Mouse (Mus musculus) midbrain, embryonic 15.5 days (tissue): ENCODE measurements around the gene Tspo. TPM values are rescaled to one million over a fixed set of nuclear protein-coding genes. Genes with fewer than 3 reads are reported as not detected.

Source experiments
- ATAC-seq: fragments of 200-750 bp; cut with Nextera tagmentation; replicated peaks from 2 replicates; pipeline ENCODE4 v1.8.0; 2017; ENCODE audit warnings: moderate TSS enrichment
- H3K27ac ChIP-seq: fragments of 300-500 bp; sonication (generic); 2 replicates; pipeline ENCODE4 v1.5.1; 2015; ENCODE audit warnings: mild to moderate bottlenecking, inconsistent platforms
- H3K27me3 ChIP-seq: fragments of 300-500 bp; sonication (generic); replicated peaks from 2 replicates; pipeline ENCODE4 v1.6.1; 2015; ENCODE audit warnings: inconsistent platforms
- H3K36me3 ChIP-seq: fragments of 300-500 bp; sonication (generic); replicated peaks from 2 replicates; pipeline ENCODE4 v1.6.1; 2015; ENCODE audit warnings: inconsistent platforms
- H3K4me1 ChIP-seq: fragments of 300-500 bp; sonication (generic); 2 replicates; pipeline ENCODE4 v1.6.1; 2015; ENCODE audit warnings: inconsistent platforms
- H3K4me2 ChIP-seq: fragments of 300-500 bp; sonication (generic); 2 replicates; pipeline ENCODE4 v1.6.1; 2015; ENCODE audit warnings: inconsistent platforms, mild to moderate bottlenecking, moderate library complexity
- H3K4me3 ChIP-seq: fragments of 300-500 bp; sonication (generic); 2 replicates; pipeline ENCODE4 v1.5.1; 2015; ENCODE audit warnings: mild to moderate bottlenecking, inconsistent platforms
- H3K9ac ChIP-seq: fragments of 300-500 bp; sonication (generic); 2 replicates; pipeline ENCODE4 v1.6.1; 2015; ENCODE audit warnings: mild to moderate bottlenecking, inconsistent platforms
- H3K9me3 ChIP-seq: fragments of 300-500 bp; sonication (generic); 2 replicates; pipeline ENCODE4 v1.6.1; 2016; ENCODE audit warnings: inconsistent platforms
- WGBS: fragments of 180-500 bp; shearing (Covaris S2); methylation state at CpG from one replicate; pipeline ENCODE4 v1.1.7; 2015; ENCODE audit warnings: mixed read lengths; 5-methylcytosine and 5-hydroxymethylcytosine counted together
- polyA plus RNA-seq: library from polyadenylated mRNA; unstranded; fragments of >200 nt; fragmentation: Nextera tagmentation; extraction: Ambion mirVana; gene quantifications from 2 replicates; pipeline ENCODE4 v1.2.1, GENCODE M21; 2015

The Tspo gene
- polyA plus RNA-seq, 1 experiment from 2014 or later: 8.1 TPM

DNA sequence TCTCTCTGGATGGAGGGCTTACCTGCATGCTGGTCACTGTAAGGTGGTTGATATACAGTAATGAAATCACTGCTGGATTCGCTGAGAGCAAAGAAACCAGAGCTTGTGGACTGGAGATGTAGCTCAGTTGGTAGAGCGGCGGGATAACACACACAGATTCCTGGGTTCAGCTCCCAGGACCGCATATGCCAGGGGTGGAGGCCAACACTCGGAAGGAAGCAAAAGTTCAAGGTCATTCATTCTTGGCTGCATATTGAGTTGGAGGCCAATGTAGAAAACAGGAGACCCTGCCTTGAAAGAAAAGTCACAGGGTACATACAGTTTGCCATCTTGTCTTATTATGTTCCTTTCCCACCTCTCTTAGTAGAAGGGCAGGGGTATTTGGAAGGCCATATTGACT lies 33.6 kb upstream of the Tspo start:
- Histone ChIP-seq H3K4me3 (no peak overlapping the region), H3K9ac (no peak overlapping the region), H3K4me2 (no peak overlapping the region), H3K9me3 (no peaks in the 10 kb centered on the region), H3K27me3 (peaks cover 36% of the 10 kb centered on the region), H3K36me3 (no peaks in the 10 kb centered on the region), H3K4me1 (peaks cover 15% of the 10 kb centered on the region), H3K27ac (no peak overlapping the region)
- no peak for ATAC-seq
- 84% methylated on average over 5 of the region's 5 CpGs for WGBS

- no peak overlapping the region for H3K9ac ChIP-seq
- H3K4me3 ChIP-seq: no peak overlapping the region
- no peak overlapping the region for H3K27ac ChIP-seq
- no peaks in the 10 kb centered on the region for H3K36me3 ChIP-seq
- H3K4me2 ChIP-seq: no peak overlapping the region
- H3K4me1 ChIP-seq: peaks cover 15% of the 10 kb centered on the region
- H3K27me3 ChIP-seq: peaks cover 34% of the 10 kb centered on the region
- no peak for ATAC-seq
- H3K9me3 ChIP-seq: no peaks in the 10 kb centered on the region
- WGBS: 90% methylated on average over 9 of the region's 9 CpGs
Observed at GRCm38 (mm10) chr15:83530233-83530632, 33.2 kb upstream of the Tspo start.

DNA sequence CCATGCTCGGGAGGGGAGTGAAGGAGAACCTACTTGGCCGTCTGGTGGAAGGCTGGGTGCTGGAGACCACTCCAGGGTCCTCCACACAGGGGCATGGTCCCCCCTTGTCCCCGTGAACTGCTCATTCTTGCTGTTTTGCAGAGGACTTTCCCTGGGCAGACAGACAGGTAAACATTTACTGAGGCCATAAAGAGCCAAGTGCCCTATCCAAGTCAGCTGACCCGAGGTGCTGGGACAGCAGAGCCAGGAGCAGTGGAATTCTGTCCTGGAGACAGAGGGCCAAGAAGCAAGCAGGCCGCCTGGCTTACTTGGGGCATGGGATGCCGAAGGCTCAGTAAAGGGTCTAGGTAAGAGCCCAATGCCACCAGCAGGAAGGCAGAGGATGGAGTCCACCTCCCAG lies 32.7 kb upstream of the Tspo start:
- Histone ChIP-seq H3K4me1 (peaks cover 15% of the 10 kb centered on the region), H3K4me3 (no peak overlapping the region), H3K9me3 (no peaks in the 10 kb centered on the region), H3K9ac (no peak overlapping the region), H3K36me3 (no peaks in the 10 kb centered on the region), H3K27ac (no peak overlapping the region), H3K4me2 (no peak overlapping the region), H3K27me3 (peaks cover 30% of the 10 kb centered on the region)
- WGBS: 78% methylated on average over 6 of the region's 6 CpGs
- ATAC-seq: no peak

GRCm38 (mm10) chr15:83531961-83532469 lies 31.4 kb upstream of the Tspo start:
- no peak for ATAC-seq
- Histone ChIP-seq H3K27ac (no peak overlapping the region), H3K9ac (no peak overlapping the region), H3K4me2 (no peak overlapping the region), H3K27me3 (peaks cover 16% of the 10 kb centered on the region), H3K9me3 (no peaks in the 10 kb centered on the region), H3K36me3 (no peaks in the 10 kb centered on the region), H3K4me3 (no peak overlapping the region), H3K4me1 (peaks cover 4% of the 10 kb centered on the region)
- WGBS: 86% methylated on average over 5 of the region's 5 CpGs

DNA sequence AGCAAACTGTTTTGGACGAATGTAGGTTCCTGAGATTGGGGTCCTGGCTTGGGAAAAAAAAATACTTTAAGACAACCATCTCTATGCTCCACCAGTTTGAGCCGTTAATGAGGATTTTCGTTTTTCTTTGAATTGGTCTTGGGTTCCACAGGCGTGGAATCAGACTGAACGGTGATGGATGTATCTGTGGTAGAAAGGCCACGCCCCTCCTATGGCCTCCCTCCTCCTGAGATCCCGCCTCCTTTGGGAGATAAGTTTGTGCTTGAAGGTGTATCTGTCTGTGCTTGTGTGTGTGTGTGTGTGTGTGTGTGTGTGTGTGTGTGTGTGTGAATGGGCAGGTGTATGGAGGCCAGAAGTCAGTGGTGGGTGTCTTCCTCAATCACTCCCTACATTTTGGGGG lies 30.8 kb upstream of the Tspo start:
- no peak for ATAC-seq
- Histone ChIP-seq H3K4me1 (no peaks in the 10 kb centered on the region), H3K4me2 (no peak overlapping the region), H3K36me3 (no peaks in the 10 kb centered on the region), H3K27ac (no peak overlapping the region), H3K9me3 (no peaks in the 10 kb centered on the region), H3K4me3 (no peak overlapping the region), H3K27me3 (peaks cover 11% of the 10 kb centered on the region), H3K9ac (no peak overlapping the region)
- WGBS: 79% methylated on average over 7 of the region's 7 CpGs

- no peak overlapping the region for H3K4me3 ChIP-seq
- H3K36me3 ChIP-seq: no peaks in the 10 kb centered on the region
- H3K27me3 ChIP-seq: no peaks in the 10 kb centered on the region
- no peak overlapping the region for H3K9ac ChIP-seq
- no peak overlapping the region for H3K4me2 ChIP-seq
- no peaks in the 10 kb centered on the region for H3K4me1 ChIP-seq
- H3K27ac ChIP-seq: no peak overlapping the region
- H3K9me3 ChIP-seq: no peaks in the 10 kb centered on the region
- no peak for ATAC-seq
- WGBS: 83% methylated on average over 17 of the region's 17 CpGs
Observed at GRCm38 (mm10) chr15:83534960-83535889, 28.2 kb upstream of the Tspo start.

GRCm38 (mm10) chr15:83535890-83536231 lies 27.5 kb upstream of the Tspo start:
- Histone ChIP-seq H3K36me3 (no peaks in the 10 kb centered on the region), H3K27ac (no peak overlapping the region), H3K4me3 (no peak overlapping the region), H3K4me1 (no peaks in the 10 kb centered on the region), H3K9ac (no peak overlapping the region), H3K9me3 (no peaks in the 10 kb centered on the region), H3K27me3 (no peaks in the 10 kb centered on the region), H3K4me2 (no peak overlapping the region)
- ATAC-seq: no peak
- 90% methylated on average over 6 of the region's 6 CpGs for WGBS

DNA sequence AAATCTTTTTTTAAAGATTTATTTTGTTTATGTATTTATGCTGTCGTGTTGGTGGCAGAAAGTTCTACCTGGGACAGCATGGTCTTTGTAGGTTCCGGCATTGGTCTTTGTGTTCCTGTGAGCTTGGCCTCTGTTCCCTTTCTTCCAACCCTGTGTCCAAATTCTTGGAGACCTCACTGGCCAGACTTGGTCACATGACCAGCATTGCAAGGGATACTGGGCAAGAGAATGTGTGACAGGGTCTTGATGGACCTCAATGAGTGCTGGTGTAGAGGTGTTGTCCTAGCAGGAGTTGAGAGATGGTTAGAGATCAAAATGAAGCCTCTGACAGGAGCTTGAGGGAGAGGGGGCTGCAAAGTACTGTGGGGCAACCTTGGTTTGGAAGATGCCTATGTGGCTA lies 24.5 kb upstream of the Tspo start:
- H3K27me3 ChIP-seq: no peaks in the 10 kb centered on the region
- 95% methylated on average over 2 of the region's 2 CpGs for whole genome bisulfite sequencing
- ATAC-seq: no peak
- H3K27ac ChIP-seq: no peak overlapping the region
- no peak overlapping the region for H3K4me2 ChIP-seq
- H3K36me3 ChIP-seq: no peaks in the 10 kb centered on the region
- H3K9ac ChIP-seq: no peak overlapping the region
- no peak overlapping the region for H3K4me3 ChIP-seq
- H3K4me1 ChIP-seq: no peaks in the 10 kb centered on the region
- H3K9me3 ChIP-seq: no peaks in the 10 kb centered on the region

- ATAC-seq: no peak
- Histone ChIP-seq H3K27ac (no peak overlapping the region), H3K36me3 (no peaks in the 10 kb centered on the region), H3K9ac (no peak overlapping the region), H3K27me3 (no peaks in the 10 kb centered on the region), H3K4me3 (no peak overlapping the region), H3K4me1 (no peaks in the 10 kb centered on the region), H3K9me3 (no peaks in the 10 kb centered on the region), H3K4me2 (no peak overlapping the region)
- 84% methylated on average over 4 of the region's 4 CpGs for WGBS
Observed at GRCm38 (mm10) chr15:83539905-83540304, 23.5 kb upstream of the Tspo start.

DNA sequence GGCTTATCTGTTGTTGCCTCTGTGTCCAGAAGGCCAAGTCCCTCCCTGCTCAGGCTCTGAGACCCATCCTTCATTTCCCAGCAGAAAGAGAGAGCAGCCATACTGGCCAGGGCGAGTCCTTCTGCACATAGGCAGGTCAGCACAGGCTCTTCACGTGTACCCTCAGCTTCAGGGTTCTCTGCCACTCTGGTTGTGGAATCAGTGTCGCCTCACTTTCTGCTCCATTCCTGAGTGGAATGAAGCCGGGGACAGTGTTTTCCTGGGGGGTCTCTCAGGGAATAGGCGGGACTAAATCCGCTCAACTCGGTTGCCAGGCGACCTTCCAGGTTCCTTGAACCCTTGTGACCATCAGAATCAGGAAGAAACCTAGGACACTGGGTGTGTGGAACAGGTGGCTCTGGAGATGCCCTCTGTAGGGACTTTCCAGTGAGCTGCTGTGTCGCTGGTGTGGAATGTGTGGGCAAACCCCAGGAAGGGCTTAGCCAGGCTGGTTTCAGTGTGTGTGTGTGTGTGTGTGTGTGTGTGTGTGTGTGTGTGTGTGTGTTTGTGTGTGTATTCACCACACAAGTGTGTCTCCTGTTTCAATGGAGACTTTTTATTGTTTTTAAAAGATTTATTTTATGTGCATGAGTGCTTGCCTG lies 21.6 kb upstream of the Tspo start:
- Histone ChIP-seq H3K4me3 (no peak overlapping the region), H3K9ac (no peak overlapping the region), H3K27ac (no peak overlapping the region), H3K27me3 (no peaks in the 10 kb centered on the region), H3K4me2 (no peak overlapping the region), H3K4me1 (no peaks in the 10 kb centered on the region), H3K9me3 (no peaks in the 10 kb centered on the region), H3K36me3 (peaks cover 13% of the 10 kb centered on the region; the same call in 1 of the 2 replicates)
- no peak for ATAC-seq
- 77% methylated on average over 9 of the region's 9 CpGs for WGBS

DNA sequence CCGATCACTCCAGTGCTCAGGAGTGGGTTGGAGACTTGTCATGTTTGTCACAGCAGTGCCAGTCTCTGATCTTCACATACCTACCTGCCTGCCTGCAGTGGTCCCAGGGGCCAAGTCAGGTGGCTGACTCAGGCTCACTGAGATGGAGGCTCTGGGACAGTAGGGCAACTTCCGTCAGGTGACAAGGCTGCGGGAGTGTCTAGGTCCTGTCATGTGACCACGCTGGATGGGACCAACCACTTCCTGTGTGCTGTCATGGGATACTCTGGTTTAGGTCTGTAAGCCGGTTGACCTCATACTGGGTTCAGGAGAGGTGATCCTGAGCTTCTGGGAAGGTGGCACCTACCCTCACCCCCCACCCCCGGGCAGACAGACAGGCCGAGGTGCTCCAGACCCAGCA lies 17.4 kb upstream of the Tspo start:
- H3K4me3 ChIP-seq: no peak overlapping the region
- H3K27me3 ChIP-seq: no peaks in the 10 kb centered on the region
- H3K9me3 ChIP-seq: no peaks in the 10 kb centered on the region
- no peak overlapping the region for H3K9ac ChIP-seq
- H3K4me2 ChIP-seq: no peak overlapping the region
- H3K27ac ChIP-seq: no peak overlapping the region
- ATAC-seq: no peak
- no peaks in the 10 kb centered on the region for H3K4me1 ChIP-seq
- WGBS: 93% methylated on average over 7 of the region's 7 CpGs
- H3K36me3 ChIP-seq: peaks cover 40% of the 10 kb centered on the region

GRCm38 (mm10) chr15:83547144-83547543 lies 16.2 kb upstream of the Tspo start:
- Histone ChIP-seq H3K9ac (no peak overlapping the region), H3K4me3 (no peak overlapping the region), H3K4me1 (no peaks in the 10 kb centered on the region), H3K4me2 (no peak overlapping the region), H3K27ac (no peak overlapping the region), H3K27me3 (no peaks in the 10 kb centered on the region), H3K36me3 (peaks cover 40% of the 10 kb centered on the region), H3K9me3 (no peaks in the 10 kb centered on the region)
- 88% methylated on average over 8 of the region's 8 CpGs for WGBS
- no peak for ATAC-seq

DNA sequence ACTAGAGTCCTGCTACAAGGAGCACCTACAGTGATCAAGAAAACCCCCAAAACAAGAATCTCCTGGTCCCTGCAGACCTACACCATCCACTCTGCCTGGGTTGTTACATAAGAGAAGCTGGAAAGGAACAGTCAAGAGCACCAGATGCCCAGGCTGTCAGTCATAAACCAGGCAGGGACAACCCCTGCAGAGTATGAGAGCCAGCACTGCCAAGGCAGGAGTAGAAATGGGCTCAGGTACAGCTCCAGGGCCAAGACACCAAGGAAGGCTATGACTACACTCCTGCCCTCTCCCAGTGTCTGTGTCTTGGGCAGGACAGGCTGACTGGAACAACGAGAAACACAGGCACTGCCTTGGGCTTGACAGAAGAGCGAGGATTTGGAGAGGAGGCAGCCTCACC lies 13.3 kb upstream of the Tspo start:
- no peak for ATAC-seq
- 87% methylated on average over 2 of the region's 2 CpGs for WGBS
- no peak overlapping the region for H3K4me3 ChIP-seq
- H3K27me3 ChIP-seq: no peaks in the 10 kb centered on the region
- H3K36me3 ChIP-seq: peaks cover 40% of the 10 kb centered on the region
- H3K4me2 ChIP-seq: no peak overlapping the region
- H3K27ac ChIP-seq: no peak overlapping the region
- peaks cover 9% of the 10 kb centered on the region for H3K4me1 ChIP-seq
- H3K9ac ChIP-seq: no peak overlapping the region
- no peaks in the 10 kb centered on the region for H3K9me3 ChIP-seq
